Mouse (Mus musculus): Measurements from ENCODE around the gene Cdkn2c.

DNA sequence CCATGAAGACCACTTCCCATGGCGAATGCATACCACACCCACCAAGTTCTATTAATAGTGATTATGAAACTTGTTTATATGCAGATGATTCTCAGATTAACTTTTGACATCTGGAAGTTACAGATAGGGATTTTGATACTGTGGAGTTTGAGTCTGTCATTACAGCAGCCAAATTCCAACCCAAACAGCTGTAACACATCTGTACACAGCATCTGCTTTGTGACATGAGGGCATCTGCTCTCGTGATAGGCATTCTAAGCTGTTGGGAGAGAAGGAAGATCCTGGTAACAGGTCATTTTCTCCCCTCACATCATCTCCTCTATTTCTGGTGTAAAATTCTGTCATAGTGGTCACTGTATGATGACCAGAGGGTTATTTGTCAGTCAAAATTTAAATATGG, 36.8 kb downstream of the Cdkn2c start:
- TF ChIP-seq CTCF (IDR thresholded peaks at IDR 0.05), result no peak
- peak; percentile 61 for TF ChIP-seq EP300 (IDR thresholded peaks at IDR 0.05)
